11 mouse cellular contexts compared by ENCODE assay signal in genomic region chr14:97850486-97850885, GRCm38 (mm10).
"Had no signal": no experiment of that assay in that cellular context is flagged by ENCODE, and none has a peak within 500 bp of the region (broad histone marks: within the 10 kb centered on the region; RNA-seq: fewer than 3 reads in every experiment).

No protein-coding gene starts in this region.

- H3K4me1 ChIP-seq: limb, embryonic 12.5 days; liver, embryonic 13.5 days; midbrain, embryonic 12.5 days had no signal

- H3K9me3 ChIP-seq: limb, embryonic 12.5 days; liver, embryonic 13.5 days; midbrain, embryonic 12.5 days; neural tube, embryonic 15.5 days had no signal

- H3K4me2 ChIP-seq: limb, embryonic 12.5 days; liver, embryonic 13.5 days; midbrain, embryonic 12.5 days; neural tube, embryonic 15.5 days had no signal

- H3K36me3 ChIP-seq: limb, embryonic 12.5 days; liver, embryonic 13.5 days; midbrain, embryonic 12.5 days; neural tube, embryonic 15.5 days had no signal

- H3K27ac ChIP-seq: hindbrain, postnatal 0 days; limb, embryonic 12.5 days; liver, embryonic 13.5 days; midbrain, embryonic 12.5 days; neural tube, embryonic 15.5 days had no signal

- H3K4me3 ChIP-seq: limb, embryonic 12.5 days; liver, embryonic 13.5 days; midbrain, embryonic 12.5 days; myocyte; neural tube, embryonic 15.5 days had no signal

- ATAC-seq: hindbrain, postnatal 0 days; liver, postnatal 0 days had no signal

- H3K27me3 ChIP-seq: limb, embryonic 12.5 days; liver, embryonic 13.5 days; midbrain, embryonic 12.5 days; neural tube, embryonic 15.5 days had no signal

- H3K9ac ChIP-seq: limb, embryonic 12.5 days; liver, embryonic 13.5 days; liver, postnatal 0 days; midbrain, embryonic 12.5 days; neural tube, embryonic 15.5 days had no signal

- DNase-seq: layer of hippocampus, adult 9-11 months; liver; liver, embryonic 13.5 days; liver, postnatal 0 days; thymus, adult 18-20 months; thymus, postnatal 25 days had no signal
